Mouse (Mus musculus) ES-E14 (cell line): Measurements from ENCODE around the gene Flot1. TPM values are rescaled to one million over a fixed set of nuclear protein-coding genes. Genes with fewer than 3 reads are reported as not detected.

ENCODE experiments used
- DNase-seq: peaks from one replicate; pipeline ENCODE4 v3.0.0-alpha.2; 2013; ENCODE audit warnings: low read depth, low spot score
- H3K27ac ChIP-seq: 2 replicates; pipeline ENCODE4 v1.5.1; 2012; ENCODE audit warnings: low read depth, mild to moderate bottlenecking, low read length, moderate library complexity, mixed read lengths; ENCODE audit not compliant: poor library complexity, insufficient read depth, severe bottlenecking
- H3K36me3 ChIP-seq: 2 replicates; pipeline ENCODE4 v1.6.1; 2012; ENCODE audit warnings: mild to moderate bottlenecking, low read length, moderate library complexity, mixed read lengths; ENCODE audit not compliant: control insufficient read depth, poor library complexity, insufficient read depth, severe bottlenecking
- H3K4me1 ChIP-seq, 2 experiments: fragments of 150-350 bp in 1 of 2; sonication (generic) in 1 of 2; 2 replicates each; pipeline ENCODE4 v1.6.1; 2012; ENCODE audit warnings: low read length in 2 of 2, mild to moderate bottlenecking in 1 of 2, mixed read lengths in 1 of 2; ENCODE audit not compliant: control insufficient read depth in 2 of 2, insufficient read depth in 2 of 2, poor library complexity in 1 of 2
- H3K4me3 ChIP-seq, 2 experiments: fragments of 150-350 bp in 1 of 2; sonication (generic) in 1 of 2; 2 replicates each; pipeline ENCODE4 v1.5.1; 2012; ENCODE audit warnings: low read length in 2 of 2, low read depth in 1 of 2, mild to moderate bottlenecking in 1 of 2, mixed read lengths in 1 of 2; ENCODE audit not compliant: insufficient read depth in 1 of 2, poor library complexity in 1 of 2, severe bottlenecking in 1 of 2
- H3K9ac ChIP-seq: 2 replicates; pipeline ENCODE4 v1.6.1; 2012; ENCODE audit warnings: low read depth, mild to moderate bottlenecking, low read length, mixed read lengths; ENCODE audit not compliant: poor library complexity, insufficient read depth, severe bottlenecking
- H3K9me3 ChIP-seq: fragments of 150-350 bp; sonication (generic); 2 replicates; pipeline ENCODE4 v1.6.1; 2012; ENCODE audit warnings: low read depth, mild to moderate bottlenecking, low read length; ENCODE audit not compliant: control insufficient read depth, insufficient read depth
- CHD2 ChIP-seq: IDR thresholded peaks from 2 replicates; pipeline ENCODE4 v1.6.1; 2014; ENCODE audit warnings: mild to moderate bottlenecking, low read depth, low read length, inconsistent platforms
- HCFC1 ChIP-seq: IDR thresholded peaks from 2 replicates; pipeline ENCODE4 v1.6.1; 2012; ENCODE audit warnings: low read length, inconsistent platforms, borderline replicate concordance; ENCODE audit not compliant: insufficient read depth
- MAFK ChIP-seq: IDR thresholded peaks from 2 replicates; pipeline ENCODE4 v1.6.1; 2014; ENCODE audit warnings: mild to moderate bottlenecking, low read depth, low read length, inconsistent platforms; ENCODE audit not compliant: insufficient read depth
- ZC3H11A ChIP-seq: IDR thresholded peaks from 2 replicates; pipeline ENCODE4 v1.6.1; 2012; ENCODE audit warnings: low read depth, mild to moderate bottlenecking, inconsistent platforms, low read length, borderline replicate concordance
- ZNF384 ChIP-seq: IDR thresholded peaks from 2 replicates; pipeline ENCODE4 v1.6.1; 2012; ENCODE audit warnings: low read depth, low read length, inconsistent platforms
- in situ Hi-C, 2 experiments: fragments of 600-800 bp; cut with MboI; formaldehyde crosslinking; loops; one replicate each; pipeline ENCODE4 v1.15.1; 2025; ENCODE audit warnings: low sequenced_read_pairs in 2 of 2, inconsistent platforms in 1 of 2; ENCODE audit not compliant: unreplicated experiment in 2 of 2
- total RNA-seq: library from RNA; depleted of rRNA; stranded (reverse); fragments of 300-350 nt; gene quantifications from 2 replicates; pipeline ENCODE4 v1.2.3, GENCODE M21; 2012

The Flot1 gene
- total RNA-seq, 1 experiment: 34.6 TPM

DNA sequence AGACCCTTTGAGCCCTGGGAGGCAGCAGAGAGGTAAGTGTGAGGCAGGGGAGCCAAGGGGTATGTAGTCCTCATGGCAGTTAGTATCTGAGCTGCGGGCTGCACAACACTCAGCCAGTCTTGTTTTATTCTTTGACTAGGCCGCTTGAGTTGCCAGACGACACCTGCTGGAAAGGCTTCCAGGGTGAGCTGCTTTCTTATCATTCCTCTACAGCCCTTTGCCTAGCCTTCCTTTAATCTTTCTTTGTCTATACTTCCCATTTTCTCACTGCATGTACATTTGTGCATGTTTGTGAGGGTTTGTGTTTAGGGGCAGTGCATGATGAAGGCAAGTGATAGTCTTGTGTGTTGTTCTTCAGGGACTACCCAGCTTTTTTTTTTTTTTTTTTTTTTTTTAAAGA, 27.9 kb downstream of the Flot1 start:
- Histone ChIP-seq H3K9ac (no peak overlapping the region), H3K27ac (no peak overlapping the region), H3K4me3 (no peak overlapping the region), H3K36me3 (peaks cover 66% of the 10 kb centered on the region), H3K9me3 (no peaks in the 10 kb centered on the region), H3K4me1 (peaks cover 0 to 4% of the 10 kb centered on the region in 2 experiments; a peak in 1 of 4 replicates)
- in situ Hi-C loops: no loop called here
- DNase-seq: no peak
- TF ChIP-seq MAFK: no peak
- no peak for TF ChIP-seq CHD2
- TF ChIP-seq ZC3H11A: no peak

DNA sequence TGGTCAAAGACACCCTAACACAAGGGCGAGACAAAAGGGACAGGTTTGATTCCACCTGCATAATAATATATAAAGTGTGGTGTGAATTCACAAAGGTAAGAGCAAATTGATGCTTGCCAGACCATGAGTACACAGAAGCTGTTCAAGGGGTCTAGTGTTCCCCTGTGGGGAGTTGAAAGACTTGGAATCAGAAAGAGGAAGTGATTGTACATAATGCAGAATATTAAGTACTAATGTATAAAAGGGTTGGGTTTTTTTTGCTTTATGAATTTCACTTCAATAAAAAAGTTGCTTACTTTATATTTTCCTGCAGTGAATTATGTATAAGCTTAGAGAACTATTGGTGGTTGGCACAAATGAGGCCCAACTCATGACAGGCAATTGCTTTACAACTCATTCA, 36.3 kb downstream of the Flot1 start:
- H3K9me3 ChIP-seq: no peaks in the 10 kb centered on the region
- peaks cover 0 to 16% of the 10 kb centered on the region in 2 experiments; a peak in 2 of 4 replicates for H3K4me1 ChIP-seq
- H3K27ac ChIP-seq: no peak overlapping the region
- H3K9ac ChIP-seq: no peak overlapping the region
- TF ChIP-seq CHD2: no peak
- no peak for TF ChIP-seq ZC3H11A
- no peak for TF ChIP-seq MAFK
- no peak for TF ChIP-seq HCFC1
- TF ChIP-seq ZNF384: no peak
- in situ Hi-C loops: no loop called here
- no peak for DNase-seq
- no peak overlapping the region for H3K4me3 ChIP-seq
- peaks cover 27% of the 10 kb centered on the region for H3K36me3 ChIP-seq

DNA sequence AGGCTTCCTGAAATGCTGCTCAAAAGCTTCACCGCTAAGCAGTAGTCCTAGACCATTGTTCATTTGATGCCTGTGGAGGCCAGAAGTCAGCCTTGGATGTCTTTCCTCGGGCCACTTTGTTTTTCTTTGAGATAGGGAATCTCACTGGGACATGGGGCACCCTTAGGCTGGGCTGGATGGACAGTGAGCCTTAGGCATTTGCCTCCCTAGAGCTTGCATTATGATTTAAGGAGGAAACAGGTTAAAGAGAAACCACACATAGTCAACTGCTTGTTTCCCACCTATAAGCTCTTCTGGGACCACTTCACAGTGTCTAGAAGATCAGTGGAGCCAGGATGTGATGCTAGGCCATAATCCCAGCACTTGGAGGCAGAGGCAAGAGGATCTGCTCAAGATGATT, 36.8 kb downstream of the Flot1 start:
- no peak overlapping the region for H3K9ac ChIP-seq
- H3K36me3 ChIP-seq: peaks cover 23% of the 10 kb centered on the region
- in situ Hi-C loops: no loop called here
- H3K27ac ChIP-seq: no peak overlapping the region
- no peak for DNase-seq
- H3K9me3 ChIP-seq: no peaks in the 10 kb centered on the region
- TF ChIP-seq ZC3H11A: no peak
- no peak for TF ChIP-seq CHD2
- H3K4me1 ChIP-seq: peaks cover 2 to 17% of the 10 kb centered on the region in 2 experiments; a peak in 2 of 4 replicates
- no peak overlapping the region for H3K4me3 ChIP-seq

DNA sequence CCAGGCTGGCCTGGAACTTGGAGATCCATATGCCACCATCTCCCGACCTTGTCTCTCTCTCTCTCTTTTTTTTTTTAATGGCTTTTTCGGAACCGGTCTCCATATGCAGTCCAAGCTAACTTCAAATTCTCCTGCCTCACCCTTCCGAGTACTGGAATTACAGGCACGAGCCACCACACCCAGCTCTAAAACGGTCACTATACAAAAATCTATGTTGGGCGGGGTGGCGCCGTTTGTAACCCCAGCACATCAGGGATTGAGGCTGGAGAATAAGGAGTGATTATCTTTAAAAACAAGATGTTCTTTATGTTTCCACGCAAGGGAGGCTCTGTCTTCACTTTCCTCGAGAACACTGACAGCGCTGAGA, 37.8 kb downstream of the Flot1 start:
- H3K4me1 ChIP-seq: peaks cover 2 to 19% of the 10 kb centered on the region in 2 experiments; a peak in 2 of 4 replicates
- no peak for TF ChIP-seq CHD2
- no peak for TF ChIP-seq ZC3H11A
- TF ChIP-seq ZNF384: no peak
- no peak for TF ChIP-seq HCFC1
- TF ChIP-seq MAFK: no peak
- peak overlapping the region; percentile 37; the same call in 1 of the 2 replicates for H3K27ac ChIP-seq
- DNase-seq: no peak
- in situ Hi-C loops: no loop called here
- H3K36me3 ChIP-seq: peaks cover 18% of the 10 kb centered on the region
- H3K9me3 ChIP-seq: no peaks in the 10 kb centered on the region
- H3K9ac ChIP-seq: peak overlapping the region; percentile 91
- H3K4me3 ChIP-seq: peak overlapping the region; percentile 91 to 96

DNA sequence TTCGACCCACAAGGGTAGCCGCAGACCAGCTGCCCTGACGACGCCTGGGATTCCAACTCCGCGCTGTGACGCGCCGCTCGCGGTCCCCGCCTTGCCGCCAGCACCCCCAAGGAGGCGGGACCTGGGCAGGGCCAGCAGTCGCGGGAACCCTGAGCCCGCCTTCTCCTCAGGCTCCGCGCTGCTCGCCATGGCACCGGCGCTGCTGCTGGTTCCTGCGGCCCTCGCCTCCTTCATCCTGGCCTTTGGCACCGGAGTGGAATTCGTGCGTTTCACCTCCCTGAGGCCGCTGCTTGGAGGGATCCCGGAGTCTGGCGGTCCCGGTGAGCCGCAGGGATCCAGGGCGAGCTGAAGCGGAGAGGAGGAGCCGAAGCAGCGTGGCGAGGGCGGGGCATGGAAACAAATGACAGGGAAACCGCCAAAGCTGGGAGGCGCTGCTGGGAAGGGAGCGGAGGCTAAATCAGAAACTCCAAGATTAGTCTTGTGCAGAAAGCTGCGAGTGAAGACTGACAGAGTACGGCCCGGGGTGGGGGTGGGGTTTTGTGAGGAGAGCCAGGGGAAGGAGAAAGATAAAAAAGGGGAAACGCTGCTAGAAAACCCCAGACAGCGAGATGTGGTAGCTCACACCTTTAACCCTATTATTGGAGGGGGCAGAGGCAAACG, 38.3 kb downstream of the Flot1 start, which contains the start of gene Nrm:
Gene Nrm (plus strand): TSS at position 121 of the 660 bp plus-strand sequence.
- peak; percentile 84 for DNase-seq
- peak within 1 kb of the TSS; percentile 91 to 96 for H3K4me3 ChIP-seq
- H3K36me3 ChIP-seq: peaks cover 17% of the 10 kb centered on the region
- in situ Hi-C loops: no loop called here
- H3K9me3 ChIP-seq: no peaks in the 10 kb centered on the region
- H3K9ac ChIP-seq: peak within 1 kb of the TSS; percentile 91
- peaks cover 2 to 19% of the 10 kb centered on the region in 2 experiments; a peak in 2 of 4 replicates for H3K4me1 ChIP-seq
- H3K27ac ChIP-seq: peak within 1 kb of the TSS; percentile 88
- TF ChIP-seq CHD2 (no peak), HCFC1 (0 out of 2 replicates have a peak, but pooled peaks have one; percentile 14)
